Mouse (Mus musculus) lung, postnatal 25 days (tissue): ENCODE results near the gene Nr3c2.
A peak's percentile ranks its signal among the peaks of the same experiment; 100 is the strongest.

Experiments used
- DNase-seq: peaks from one replicate; pipeline ENCODE4 v3.0.0; 2022; ENCODE audit warnings: low spot score

Nr3c2 gene

GRCm38 (mm10) chr8:76971761-76972404 lies 72.6 kb downstream of the Nr3c2 start:
- DNase-seq = no peak

- DNase-seq = peak; percentile 44
Observed at GRCm38 (mm10) chr8:76972947-76973552, 73.8 kb downstream of the Nr3c2 start.

- DNase-seq = no peak
Observed at GRCm38 (mm10) chr8:76977907-76978306, 78.7 kb downstream of the Nr3c2 start.

- DNase-seq = no peak
Observed at GRCm38 (mm10) chr8:76984082-76984481, 84.8 kb downstream of the Nr3c2 start.

- DNase-seq = no peak
Observed at GRCm38 (mm10) chr8:76984851-76985250, 85.6 kb downstream of the Nr3c2 start.

- DNase-seq = peak; percentile 48
Observed at GRCm38 (mm10) chr8:76987876-76988275, 88.6 kb downstream of the Nr3c2 start.

GRCm38 (mm10) chr8:76998276-76998675 lies 99.0 kb downstream of the Nr3c2 start:
- no peak for DNase-seq

GRCm38 (mm10) chr8:77009425-77009824 lies 110.2 kb downstream of the Nr3c2 start:
- DNase-seq = no peak

GRCm38 (mm10) chr8:77011985-77012384 lies 112.7 kb downstream of the Nr3c2 start:
- DNase-seq = no peak

- DNase-seq = no peak
Observed at GRCm38 (mm10) chr8:77012641-77013040, 113.4 kb downstream of the Nr3c2 start.

GRCm38 (mm10) chr8:77016713-77017112 lies 117.5 kb downstream of the Nr3c2 start:
- no peak for DNase-seq

GRCm38 (mm10) chr8:77023837-77024710 lies 124.8 kb downstream of the Nr3c2 start:
- DNase-seq = no peak

- no peak for DNase-seq
Observed at GRCm38 (mm10) chr8:77031213-77031612, 132.0 kb downstream of the Nr3c2 start.

GRCm38 (mm10) chr8:77033706-77034464 lies 134.6 kb downstream of the Nr3c2 start:
- no peak for DNase-seq

- DNase-seq = no peak
Observed at GRCm38 (mm10) chr8:77034465-77034829, 135.2 kb downstream of the Nr3c2 start.

- no peak for DNase-seq
Observed at GRCm38 (mm10) chr8:77041214-77041613, 142.0 kb downstream of the Nr3c2 start.

GRCm38 (mm10) chr8:77044849-77045248 lies 145.6 kb downstream of the Nr3c2 start:
- no peak for DNase-seq

GRCm38 (mm10) chr8:77045711-77046110 lies 146.5 kb downstream of the Nr3c2 start:
- no peak for DNase-seq

GRCm38 (mm10) chr8:77046217-77046616 lies 147.0 kb downstream of the Nr3c2 start:
- DNase-seq = no peak

- DNase-seq = no peak
Observed at GRCm38 (mm10) chr8:77046731-77047130, 147.5 kb downstream of the Nr3c2 start.

GRCm38 (mm10) chr8:77051399-77052275 lies 152.4 kb downstream of the Nr3c2 start:
- DNase-seq = no peak
